Comparison of ENCODE assay signal across 26 mouse cellular contexts in genomic region chrX:146109907-146110306, GRCm38 (mm10).
"Had no signal": no experiment of that assay in that cellular context is flagged by ENCODE, and none has a peak within 500 bp of the region (broad histone marks: within the 10 kb centered on the region; RNA-seq: fewer than 3 reads in every experiment).

No protein-coding gene starts in this region.

- DNase-seq: cerebellum, adult 9-10 months; cerebellum, adult 9-11 months; cerebellum, postnatal 10 days; cerebellum, postnatal 14 days; cerebellum, postnatal 25 days; cerebellum, postnatal 36 days; embryo, embryonic 11 days; forebrain, postnatal 0 days; gastrocnemius, adult 2 months; gastrocnemius, postnatal 10 days; gastrocnemius, postnatal 14 days; gastrocnemius, postnatal 25 days; gastrocnemius, postnatal 36 days; heart, adult 11 months; heart, adult 18-20 months; heart, adult 2 months had no signal

- H3K4me3 ChIP-seq: embryonic facial prominence, embryonic 10.5 days; embryonic facial prominence, embryonic 12.5 days; embryonic facial prominence, embryonic 13.5 days; embryonic facial prominence, embryonic 15.5 days; erythroblast, embryonic 14.5 days; forebrain, embryonic 12.5 days; forebrain, embryonic 13.5 days; forebrain, embryonic 15.5 days; gastrocnemius, adult 2 months; heart, adult 2 months had no signal

- H3K4me1 ChIP-seq: embryonic facial prominence, embryonic 10.5 days; embryonic facial prominence, embryonic 12.5 days; embryonic facial prominence, embryonic 13.5 days; embryonic facial prominence, embryonic 15.5 days; forebrain, embryonic 12.5 days; forebrain, embryonic 13.5 days; forebrain, embryonic 15.5 days had no signal

- H3K27ac ChIP-seq: embryonic facial prominence, embryonic 10.5 days; embryonic facial prominence, embryonic 12.5 days; embryonic facial prominence, embryonic 13.5 days; embryonic facial prominence, embryonic 15.5 days; forebrain, embryonic 12.5 days; forebrain, embryonic 13.5 days; forebrain, embryonic 15.5 days; gastrocnemius, adult 2 months; heart, adult 2 months had no signal

- H3K9me3 ChIP-seq: embryonic facial prominence, embryonic 10.5 days; embryonic facial prominence, embryonic 12.5 days; embryonic facial prominence, embryonic 13.5 days; embryonic facial prominence, embryonic 15.5 days; forebrain, embryonic 12.5 days; forebrain, embryonic 13.5 days; forebrain, embryonic 15.5 days had no signal

- ATAC-seq: forebrain, embryonic 13.5 days; forebrain, embryonic 14.5 days; forebrain, embryonic 15.5 days; forebrain, embryonic 16.5 days; forebrain, postnatal 0 days had no signal

- H3K4me2 ChIP-seq: embryonic facial prominence, embryonic 12.5 days; embryonic facial prominence, embryonic 13.5 days; embryonic facial prominence, embryonic 15.5 days; forebrain, embryonic 12.5 days; forebrain, embryonic 13.5 days; forebrain, embryonic 15.5 days had no signal

- H3K9ac ChIP-seq: embryonic facial prominence, embryonic 12.5 days; embryonic facial prominence, embryonic 13.5 days; embryonic facial prominence, embryonic 15.5 days; forebrain, embryonic 12.5 days; forebrain, embryonic 13.5 days; forebrain, embryonic 15.5 days; forebrain, postnatal 0 days had no signal

- H3K27me3 ChIP-seq: embryonic facial prominence, embryonic 12.5 days; embryonic facial prominence, embryonic 13.5 days; embryonic facial prominence, embryonic 15.5 days; forebrain, embryonic 12.5 days; forebrain, embryonic 13.5 days; forebrain, embryonic 15.5 days had no signal

- H3K36me3 ChIP-seq: embryonic facial prominence, embryonic 10.5 days; embryonic facial prominence, embryonic 12.5 days; embryonic facial prominence, embryonic 13.5 days; embryonic facial prominence, embryonic 15.5 days; forebrain, embryonic 12.5 days; forebrain, embryonic 15.5 days had no signal
